Mouse (Mus musculus): ENCODE data around the gene Rnd2. TPM values are rescaled to one million over a fixed set of nuclear protein-coding genes. Genes with fewer than 3 reads are reported as not detected.

The Rnd2 gene
- polyA plus RNA-seq, 1 experiment from 2014 or later = 7.4 TPM

GRCm38 (mm10) chr11:101486126-101486525 is 21.3 kb downstream of the Rnd2 start:
- no peaks in the 10 kb centered on the region for H3K4me1 ChIP-seq (ENCODE audit: control insufficient read depth, insufficient read depth, low read length)
- ATAC-seq (ENCODE audit: low read depth) (no peak), DNase-seq (ENCODE audit: low spot score) (no peak)
- WGBS = 78% methylated on average over 6 of the region's 6 CpGs
- no peak overlapping the region for H3K4me3 ChIP-seq (ENCODE audit: low read depth, low read length)
- H3K27ac ChIP-seq (replicated peaks; ENCODE audit: low read depth, low read length) = no peak overlapping the region
- no peak overlapping the region for H3K9ac ChIP-seq (ENCODE audit: low read depth, low read length)
- peaks cover 26% of the 10 kb centered on the region; the same call in 1 of the 2 replicates for H3K36me3 ChIP-seq (ENCODE audit: control insufficient read depth, insufficient read depth, low read length)
- no peak overlapping the region for H3K4me2 ChIP-seq (ENCODE audit: low read depth, low read length)
- H3K27me3 ChIP-seq (replicated peaks; ENCODE audit: control insufficient read depth, insufficient read depth, low read length) = no peaks in the 10 kb centered on the region
- no peaks in the 10 kb centered on the region for H3K9me3 ChIP-seq (ENCODE audit: control insufficient read depth, low read length)

GRCm38 (mm10) chr11:101506269-101506780 is 41.5 kb downstream of the Rnd2 start:
- no peaks in the 10 kb centered on the region for H3K4me1 ChIP-seq (ENCODE audit: control insufficient read depth, insufficient read depth, low read length)
- 91% methylated on average over 5 of the region's 5 CpGs for WGBS
- peaks cover 41% of the 10 kb centered on the region for H3K36me3 ChIP-seq (ENCODE audit: control insufficient read depth, insufficient read depth, low read length)

GRCm38 (mm10) chr11:101507090-101507489 is 42.3 kb downstream of the Rnd2 start:
- no peak for DNase-seq (ENCODE audit: low spot score)
- Histone ChIP-seq H3K4me2 (ENCODE audit: low read depth, low read length) (no peak overlapping the region), H3K27ac (replicated peaks; ENCODE audit: low read depth, low read length) (no peak overlapping the region), H3K9me3 (ENCODE audit: control insufficient read depth, low read length) (no peaks in the 10 kb centered on the region), H3K4me3 (ENCODE audit: low read depth, low read length) (no peak overlapping the region), H3K9ac (ENCODE audit: low read depth, low read length) (no peak overlapping the region), H3K4me1 (ENCODE audit: control insufficient read depth, insufficient read depth, low read length) (no peaks in the 10 kb centered on the region), H3K36me3 (ENCODE audit: control insufficient read depth, insufficient read depth, low read length) (peaks cover 39% of the 10 kb centered on the region), H3K27me3 (replicated peaks; ENCODE audit: control insufficient read depth, insufficient read depth, low read length) (no peaks in the 10 kb centered on the region)
- WGBS = 94% methylated on average over 7 of the region's 7 CpGs
- ATAC-seq (ENCODE audit: low read depth) = no peak

More at GRCm38 (mm10) chr11:101506269-101506780, 41.5 kb downstream of the Rnd2 start:
- no peak overlapping the region for H3K9ac ChIP-seq (ENCODE audit: low read depth, low read length)
- DNase-seq (ENCODE audit: low spot score) (no peak), ATAC-seq (ENCODE audit: low read depth) (no peak)
- H3K9me3 ChIP-seq (ENCODE audit: control insufficient read depth, low read length) = no peaks in the 10 kb centered on the region
- no peak overlapping the region for H3K4me2 ChIP-seq (ENCODE audit: low read depth, low read length)
- no peaks in the 10 kb centered on the region for H3K27me3 ChIP-seq (replicated peaks; ENCODE audit: control insufficient read depth, insufficient read depth, low read length)
- no peak overlapping the region for H3K27ac ChIP-seq (replicated peaks; ENCODE audit: low read depth, low read length)
- H3K4me3 ChIP-seq (ENCODE audit: low read depth, low read length) = no peak overlapping the region

GRCm38 (mm10) chr11:101518937-101519336 is 54.1 kb downstream of the Rnd2 start:
- Histone ChIP-seq H3K27me3 (replicated peaks; ENCODE audit: control insufficient read depth, insufficient read depth, low read length) (no peaks in the 10 kb centered on the region), H3K4me3 (ENCODE audit: low read depth, low read length) (no peak overlapping the region), H3K4me1 (ENCODE audit: control insufficient read depth, insufficient read depth, low read length) (no peaks in the 10 kb centered on the region), H3K36me3 (ENCODE audit: control insufficient read depth, insufficient read depth, low read length) (peaks cover 34% of the 10 kb centered on the region), H3K27ac (replicated peaks; ENCODE audit: low read depth, low read length) (no peak overlapping the region), H3K4me2 (ENCODE audit: low read depth, low read length) (no peak overlapping the region), H3K9me3 (ENCODE audit: control insufficient read depth, low read length) (no peaks in the 10 kb centered on the region), H3K9ac (ENCODE audit: low read depth, low read length) (no peak overlapping the region)
- WGBS = 80% methylated on average over 5 of the region's 5 CpGs
- DNase-seq (ENCODE audit: low spot score) (no peak), ATAC-seq (ENCODE audit: low read depth) (no peak)

GRCm38 (mm10) chr11:101519364-101519763 is 54.6 kb downstream of the Rnd2 start:
- ATAC-seq (ENCODE audit: low read depth) (no peak), DNase-seq (ENCODE audit: low spot score) (no peak)
- Histone ChIP-seq H3K27ac (replicated peaks; ENCODE audit: low read depth, low read length) (no peak overlapping the region), H3K36me3 (ENCODE audit: control insufficient read depth, insufficient read depth, low read length) (peaks cover 34% of the 10 kb centered on the region), H3K27me3 (replicated peaks; ENCODE audit: control insufficient read depth, insufficient read depth, low read length) (no peaks in the 10 kb centered on the region), H3K4me2 (ENCODE audit: low read depth, low read length) (no peak overlapping the region), H3K4me3 (ENCODE audit: low read depth, low read length) (no peak overlapping the region), H3K9me3 (ENCODE audit: control insufficient read depth, low read length) (no peaks in the 10 kb centered on the region), H3K4me1 (ENCODE audit: control insufficient read depth, insufficient read depth, low read length) (no peaks in the 10 kb centered on the region), H3K9ac (ENCODE audit: low read depth, low read length) (no peak overlapping the region)
- WGBS = 88% methylated on average over 6 of the region's 6 CpGs

Small RNAs within 50 kb of the gene (microRNA-seq; reads per million reads assigned to microRNA genes)
- 0.83 reads per million for gene Mir6929 (ENCODE audit: borderline number of aligned reads)

Other genes with a start within 250 kb of the Rnd2 start
- 14.8 and 15.5 TPM in 2 replicates for gene Ezh1, start 238.5 kb upstream of the Rnd2 start, polyA plus RNA-seq (2014; fragmentation: Nextera tagmentation; extraction: Ambion mirVana)
- 128 and 154 TPM in 2 replicates for gene Ramp2, start 219.0 kb upstream of the Rnd2 start, polyA plus RNA-seq (2014; fragmentation: Nextera tagmentation; extraction: Ambion mirVana)
- gene Vps25, start 211.3 kb upstream of the Rnd2 start, polyA plus RNA-seq (2014; fragmentation: Nextera tagmentation; extraction: Ambion mirVana) = 111 and 116 TPM in 2 replicates
- 10.7 and 11.9 TPM in 2 replicates for gene Wnk4, start 204.4 kb upstream of the Rnd2 start, polyA plus RNA-seq (2014; fragmentation: Nextera tagmentation; extraction: Ambion mirVana)
- gene Cntd1, start 186.0 kb upstream of the Rnd2 start, polyA plus RNA-seq (2014; fragmentation: Nextera tagmentation; extraction: Ambion mirVana) = 0.90 and 1.6 TPM in 2 replicates
- 180 and 181 TPM in 2 replicates for gene Coa3, start 185.9 kb upstream of the Rnd2 start, polyA plus RNA-seq (2014; fragmentation: Nextera tagmentation; extraction: Ambion mirVana)
- 134 and 139 TPM in 2 replicates for gene Becn1, start 162.7 kb upstream of the Rnd2 start, polyA plus RNA-seq (2014; fragmentation: Nextera tagmentation; extraction: Ambion mirVana)
- 98.0 and 106 TPM in 2 replicates for gene Psme3, start 148.8 kb upstream of the Rnd2 start, polyA plus RNA-seq (2014; fragmentation: Nextera tagmentation; extraction: Ambion mirVana)
- 0.75 and 0.82 TPM in 2 replicates for gene Aoc2, start 139.9 kb upstream of the Rnd2 start, polyA plus RNA-seq (2014; fragmentation: Nextera tagmentation; extraction: Ambion mirVana)
- 2.0 and 2.4 TPM in 2 replicates for gene Aoc3, start 134.4 kb upstream of the Rnd2 start, polyA plus RNA-seq (2014; fragmentation: Nextera tagmentation; extraction: Ambion mirVana)
- not detected in 2 replicates for gene G6pc, start 97.4 kb upstream of the Rnd2 start, polyA plus RNA-seq (2014; fragmentation: Nextera tagmentation; extraction: Ambion mirVana)
- 43.4 and 59.3 TPM in 2 replicates for gene Aarsd1, start 47.4 kb upstream of the Rnd2 start, polyA plus RNA-seq (2014; fragmentation: Nextera tagmentation; extraction: Ambion mirVana)
- gene Gm27029, start 40.2 kb upstream of the Rnd2 start, polyA plus RNA-seq (2014; fragmentation: Nextera tagmentation; extraction: Ambion mirVana) = 13.4 and 16.0 TPM in 2 replicates
- 16.2 and 17.3 TPM in 2 replicates for gene Rundc1, start 39.9 kb upstream of the Rnd2 start, polyA plus RNA-seq (2014; fragmentation: Nextera tagmentation; extraction: Ambion mirVana)
- gene Ptges3l, start 39.7 kb upstream of the Rnd2 start, polyA plus RNA-seq (2014; fragmentation: Nextera tagmentation; extraction: Ambion mirVana) = 35.5 and 37.1 TPM in 2 replicates
- 376 and 406 TPM in 2 replicates for gene Rpl27, start 22.7 kb upstream of the Rnd2 start, polyA plus RNA-seq (2014; fragmentation: Nextera tagmentation; extraction: Ambion mirVana)
- 14.1 and 14.3 TPM in 2 replicates for gene Ifi35, start 16.6 kb upstream of the Rnd2 start, polyA plus RNA-seq (2014; fragmentation: Nextera tagmentation; extraction: Ambion mirVana)
- gene Vat1, start 1.2 kb downstream of the Rnd2 start, polyA plus RNA-seq (2014; fragmentation: Nextera tagmentation; extraction: Ambion mirVana) = 50.4 and 51.0 TPM in 2 replicates
- gene Brca1, start 87.0 kb downstream of the Rnd2 start, polyA plus RNA-seq (2014; fragmentation: Nextera tagmentation; extraction: Ambion mirVana) = 10.4 and 11.3 TPM in 2 replicates
- 63.6 and 70.6 TPM in 2 replicates for gene Nbr1, start 87.2 kb downstream of the Rnd2 start, polyA plus RNA-seq (2014; fragmentation: Nextera tagmentation; extraction: Ambion mirVana)
- gene Tmem106a, start 117.2 kb downstream of the Rnd2 start, polyA plus RNA-seq (2014; fragmentation: Nextera tagmentation; extraction: Ambion mirVana) = 5.9 and 6.5 TPM in 2 replicates
- not detected in 2 replicates for gene Gm11634, start 134.3 kb downstream of the Rnd2 start, polyA plus RNA-seq (2014; fragmentation: Nextera tagmentation; extraction: Ambion mirVana)
- 34.9 and 39.4 TPM in 2 replicates for gene Rdm1, start 162.2 kb downstream of the Rnd2 start, polyA plus RNA-seq (2014; fragmentation: Nextera tagmentation; extraction: Ambion mirVana)
- 4.2 and 4.7 TPM in 2 replicates for gene Arl4d, start 200.5 kb downstream of the Rnd2 start, polyA plus RNA-seq (2014; fragmentation: Nextera tagmentation; extraction: Ambion mirVana)